Mouse (Mus musculus): ENCODE results near the gene Setd5. TPM values are rescaled to one million over a fixed set of nuclear protein-coding genes. Genes with fewer than 3 reads are reported as not detected.
A peak's percentile ranks its signal among the peaks of the same experiment; 100 is the strongest.

Gene Setd5
- total RNA-seq, 1 experiment from 2014 or later = 104 TPM

GRCm38 (mm10) chr6:113141389-113142094, 64.4 kb downstream of the Setd5 start:
- no peak for DNase-seq

- no peak for DNase-seq
Measured at GRCm38 (mm10) chr6:113144764-113145163, 67.6 kb downstream of the Setd5 start.

- no peak for DNase-seq
Measured at GRCm38 (mm10) chr6:113145249-113145648, 68.1 kb downstream of the Setd5 start.

GRCm38 (mm10) chr6:113154071-113154470, 76.9 kb downstream of the Setd5 start:
- DNase-seq = no peak

- DNase-seq = no peak
Measured at GRCm38 (mm10) chr6:113154886-113155285, 77.7 kb downstream of the Setd5 start.

GRCm38 (mm10) chr6:113156064-113156463, 78.9 kb downstream of the Setd5 start:
- no peak for DNase-seq

GRCm38 (mm10) chr6:113160106-113160505, 82.9 kb downstream of the Setd5 start:
- DNase-seq = no peak

GRCm38 (mm10) chr6:113161982-113162381, 84.8 kb downstream of the Setd5 start:
- no peak for DNase-seq

- DNase-seq = no peak
Measured at GRCm38 (mm10) chr6:113163513-113163912, 86.3 kb downstream of the Setd5 start.

- DNase-seq = peak; percentile 93
Measured at GRCm38 (mm10) chr6:113166661-113167251, 89.6 kb downstream of the Setd5 start.

GRCm38 (mm10) chr6:113168316-113168975, 91.3 kb downstream of the Setd5 start:
- no peak for DNase-seq

- no peak for DNase-seq
Measured at GRCm38 (mm10) chr6:113169852-113170251, 92.7 kb downstream of the Setd5 start.

GRCm38 (mm10) chr6:113170651-113171050, 93.5 kb downstream of the Setd5 start:
- DNase-seq = no peak

GRCm38 (mm10) chr6:113172011-113172410, 94.8 kb downstream of the Setd5 start:
- DNase-seq = no peak

- DNase-seq = peak; percentile 78
Measured at GRCm38 (mm10) chr6:113172568-113172967, 95.4 kb downstream of the Setd5 start.

- DNase-seq = no peak
Measured at GRCm38 (mm10) chr6:113175469-113175868, 98.3 kb downstream of the Setd5 start.

GRCm38 (mm10) chr6:113176613-113177012, 99.4 kb downstream of the Setd5 start:
- no peak for DNase-seq

- DNase-seq = peak; percentile 34
Measured at GRCm38 (mm10) chr6:113178286-113179194, 101.4 kb downstream of the Setd5 start.

- DNase-seq = no peak
Measured at GRCm38 (mm10) chr6:113179195-113179733, 102.1 kb downstream of the Setd5 start.

GRCm38 (mm10) chr6:113184163-113184562, 107.0 kb downstream of the Setd5 start:
- no peak for DNase-seq

GRCm38 (mm10) chr6:113184866-113185525, 107.8 kb downstream of the Setd5 start:
- no peak for DNase-seq

All from adrenal gland, postnatal 14 days (tissue).